Mouse (Mus musculus) embryonic facial prominence, embryonic 13.5 days (tissue): ENCODE results near the gene Chst8. TPM values are rescaled to one million over a fixed set of nuclear protein-coding genes. Genes with fewer than 3 reads are reported as not detected.

ENCODE experiments used
- ATAC-seq: fragments of 200-750 bp; cut with Nextera tagmentation; 2 replicates; pipeline ENCODE4 v1.8.0; 2017; ENCODE audit warnings: low read depth; ENCODE audit not compliant: insufficient number of reproducible peaks, insufficient read depth, low FRiP score, low TSS enrichment
- H3K27ac ChIP-seq: fragments of 300-500 bp; sonication (generic); 2 replicates; pipeline ENCODE4 v1.5.1; 2015; ENCODE audit warnings: moderate library complexity, mild to moderate bottlenecking, inconsistent platforms
- H3K27me3 ChIP-seq: fragments of 300-500 bp; sonication (generic); 2 replicates; pipeline ENCODE4 v1.6.1; 2015; ENCODE audit warnings: mild to moderate bottlenecking, inconsistent platforms
- H3K36me3 ChIP-seq: fragments of 300-500 bp; sonication (generic); 2 replicates; pipeline ENCODE4 v1.6.1; 2015; ENCODE audit warnings: mild to moderate bottlenecking, inconsistent platforms
- H3K4me1 ChIP-seq: fragments of 300-500 bp; sonication (generic); 2 replicates; pipeline ENCODE4 v1.6.1; 2015; ENCODE audit warnings: inconsistent platforms
- H3K4me2 ChIP-seq: fragments of 300-500 bp; sonication (generic); 2 replicates; pipeline ENCODE4 v1.6.1; 2015; ENCODE audit warnings: moderate library complexity, mild to moderate bottlenecking, inconsistent platforms
- H3K4me3 ChIP-seq: fragments of 300-500 bp; sonication (generic); 2 replicates; pipeline ENCODE4 v1.5.1; 2015; ENCODE audit warnings: mild to moderate bottlenecking, inconsistent platforms
- H3K9ac ChIP-seq: fragments of 300-500 bp; sonication (generic); 2 replicates; pipeline ENCODE4 v1.6.1; 2015; ENCODE audit warnings: mild to moderate bottlenecking, inconsistent platforms
- H3K9me3 ChIP-seq: fragments of 300-500 bp; sonication (generic); 2 replicates; pipeline ENCODE4 v1.6.1; 2016; ENCODE audit warnings: inconsistent platforms
- WGBS: fragments of 180-500 bp; shearing (Covaris S2); methylation state at CpG from one replicate; pipeline ENCODE4 v1.1.7; 2015; ENCODE audit warnings: mixed read lengths; 5-methylcytosine and 5-hydroxymethylcytosine counted together
- polyA plus RNA-seq: library from polyadenylated mRNA; unstranded; fragments of >200 nt; fragmentation: Nextera tagmentation; extraction: Ambion mirVana; gene quantifications from 2 replicates; pipeline ENCODE4 v1.2.1, GENCODE M21; 2015

Gene Chst8
- polyA plus RNA-seq, 1 experiment from 2014 or later = 4.0 TPM

GRCm38 (mm10) chr7:34820554-34820953, 8.0 kb upstream of the Chst8 start:
- H3K27ac ChIP-seq = no peak overlapping the region
- no peak overlapping the region for H3K4me2 ChIP-seq
- no peaks in the 10 kb centered on the region for H3K36me3 ChIP-seq

GRCm38 (mm10) chr7:34819796-34820195, 7.3 kb upstream of the Chst8 start:
- no peak for ATAC-seq
- Histone ChIP-seq H3K27me3 (0 out of 2 replicates have a peak, but pooled peaks cover under 1% of the 10 kb centered on the region), H3K36me3 (no peaks in the 10 kb centered on the region), H3K4me3 (no peak overlapping the region), H3K4me2 (no peak overlapping the region), H3K4me1 (peaks cover 4% of the 10 kb centered on the region), H3K9ac (no peak overlapping the region), H3K27ac (no peak overlapping the region), H3K9me3 (no peaks in the 10 kb centered on the region)
- 86% methylated on average over 18 of the region's 18 CpGs for WGBS

More at GRCm38 (mm10) chr7:34820554-34820953, 8.0 kb upstream of the Chst8 start:
- Histone ChIP-seq H3K9ac (no peak overlapping the region), H3K9me3 (no peaks in the 10 kb centered on the region), H3K4me1 (peaks cover 4% of the 10 kb centered on the region), H3K27me3 (no peaks in the 10 kb centered on the region), H3K4me3 (no peak overlapping the region)
- ATAC-seq = no peak
- WGBS = 22% methylated on average over 6 of the region's 6 CpGs

GRCm38 (mm10) chr7:34818660-34819059, 6.1 kb upstream of the Chst8 start:
- no peak for ATAC-seq
- H3K4me1 ChIP-seq = peaks cover 4% of the 10 kb centered on the region
- WGBS = 78% methylated on average over 5 of the region's 5 CpGs
- no peak overlapping the region for H3K9ac ChIP-seq
- H3K4me3 ChIP-seq = no peak overlapping the region
- no peaks in the 10 kb centered on the region for H3K36me3 ChIP-seq
- H3K27ac ChIP-seq = no peak overlapping the region
- no peak overlapping the region for H3K4me2 ChIP-seq
- H3K9me3 ChIP-seq = no peaks in the 10 kb centered on the region
- H3K27me3 ChIP-seq = peaks cover 12% of the 10 kb centered on the region

DNA sequence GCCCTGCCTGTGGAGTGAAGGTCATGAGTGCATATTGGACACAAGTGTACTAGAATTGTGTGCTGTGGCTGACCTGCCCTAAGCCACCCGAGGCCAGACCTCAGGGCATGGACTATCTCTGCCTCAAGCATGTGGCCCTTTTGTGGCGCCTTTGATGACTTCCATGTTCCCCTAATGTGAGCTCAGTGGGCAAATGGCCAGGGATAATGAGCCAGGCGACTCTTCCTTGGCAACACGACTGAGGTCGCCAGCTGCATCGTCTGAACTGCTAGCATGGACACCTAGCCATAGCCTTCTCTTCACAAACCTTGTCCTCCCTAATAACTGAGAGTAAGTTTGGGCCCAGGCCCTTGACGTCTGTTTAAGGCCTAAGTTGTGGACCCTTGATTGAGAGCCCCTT, 4.5 kb upstream of the Chst8 start:
- H3K27ac ChIP-seq = no peak overlapping the region
- no peak overlapping the region for H3K4me2 ChIP-seq
- 87% methylated on average over 7 of the region's 7 CpGs for WGBS
- no peak overlapping the region for H3K9ac ChIP-seq
- H3K9me3 ChIP-seq = no peaks in the 10 kb centered on the region
- peaks cover 29% of the 10 kb centered on the region for H3K27me3 ChIP-seq
- H3K4me3 ChIP-seq = no peak overlapping the region
- no peaks in the 10 kb centered on the region for H3K36me3 ChIP-seq
- H3K4me1 ChIP-seq = peaks cover 16% of the 10 kb centered on the region
- ATAC-seq = no peak

- peaks cover 50% of the 10 kb centered on the region for H3K27me3 ChIP-seq
- ATAC-seq = no peak
- H3K4me2 ChIP-seq = no peak overlapping the region
- H3K27ac ChIP-seq = no peak overlapping the region
- H3K4me1 ChIP-seq = peaks cover 25% of the 10 kb centered on the region
- H3K9me3 ChIP-seq = no peaks in the 10 kb centered on the region
- H3K4me3 ChIP-seq = no peak overlapping the region
- H3K36me3 ChIP-seq = no peaks in the 10 kb centered on the region
- no peak overlapping the region for H3K9ac ChIP-seq
- 75% methylated on average over 3 of the region's 3 CpGs for WGBS
Measured at GRCm38 (mm10) chr7:34814801-34815200, 2.3 kb upstream of the Chst8 start.

DNA sequence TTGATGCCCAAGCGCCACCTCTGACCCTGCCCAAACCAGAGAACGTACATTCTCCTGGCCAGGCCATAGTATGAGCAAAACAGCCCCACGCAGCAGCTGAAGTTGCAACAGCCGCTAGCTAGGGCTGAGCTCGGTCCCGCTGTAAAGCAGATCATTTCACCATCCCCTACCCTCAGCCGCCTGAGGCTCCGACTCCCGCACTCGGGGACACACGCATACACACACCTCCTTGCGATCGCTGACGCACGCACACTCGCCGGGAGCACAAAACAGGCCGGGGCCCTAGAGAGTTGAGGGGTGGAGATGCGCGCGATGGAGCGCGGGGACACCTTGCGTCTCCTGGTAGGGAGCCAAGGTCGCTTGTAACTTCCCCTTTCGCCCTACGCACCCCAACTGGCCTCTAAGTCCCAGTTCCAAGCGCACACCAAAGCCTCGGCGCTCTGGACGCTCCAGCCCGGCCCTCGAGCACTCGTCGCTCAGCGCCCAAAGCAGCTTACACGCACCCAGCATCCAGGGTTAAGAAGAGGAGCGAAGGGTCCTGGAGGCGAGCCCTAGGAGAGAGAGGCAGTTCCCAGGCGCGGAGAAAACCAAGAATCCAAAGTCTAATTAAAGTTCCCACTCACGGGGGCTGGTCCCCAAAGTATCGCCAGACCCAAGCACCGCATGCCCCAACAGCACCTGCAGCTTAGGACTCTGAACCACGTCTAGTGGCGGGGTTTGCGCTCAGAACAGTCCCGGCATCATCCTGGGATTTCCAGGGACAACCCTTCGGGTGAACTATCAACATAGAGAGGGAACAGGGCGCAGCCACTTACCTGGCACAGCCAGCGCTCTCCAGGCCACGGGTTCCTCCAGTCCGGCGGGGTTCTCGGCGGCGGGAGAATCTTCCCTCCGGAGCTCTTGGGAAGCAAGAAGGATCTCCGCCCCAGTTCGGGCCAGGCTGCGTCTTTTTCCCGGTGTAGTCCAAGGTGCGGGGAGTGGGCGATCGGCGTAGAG, 682 bp downstream of the Chst8 start:
- Histone ChIP-seq H3K36me3 (no peaks in the 10 kb centered on the region), H3K27ac (no peak overlapping the region), H3K4me1 (peaks cover 33% of the 10 kb centered on the region), H3K4me2 (peak overlapping the region; percentile 95), H3K4me3 (peak overlapping the region; percentile 60), H3K9me3 (no peaks in the 10 kb centered on the region), H3K9ac (peak overlapping the region; percentile 64), H3K27me3 (peaks cover 65% of the 10 kb centered on the region)
- ATAC-seq = no peak
- WGBS = under 1% methylated on average over 66 of the region's 66 CpGs

- 0 out of 2 replicates have a peak overlapping the region, but pooled peaks have one; percentile 4 for H3K9ac ChIP-seq
- peaks cover 33% of the 10 kb centered on the region for H3K4me1 ChIP-seq
- H3K9me3 ChIP-seq = no peaks in the 10 kb centered on the region
- H3K27me3 ChIP-seq = peaks cover 65% of the 10 kb centered on the region
- ATAC-seq = no peak
- no peak overlapping the region for H3K27ac ChIP-seq
- H3K4me3 ChIP-seq = peak overlapping the region; percentile 60
- H3K4me2 ChIP-seq = peak overlapping the region; percentile 95
- H3K36me3 ChIP-seq = no peaks in the 10 kb centered on the region
- WGBS = 4% methylated on average over 10 of the region's 10 CpGs
Measured at GRCm38 (mm10) chr7:34811060-34811459, 1.5 kb downstream of the Chst8 start.

GRCm38 (mm10) chr7:34806307-34806706, 6.2 kb downstream of the Chst8 start:
- peaks cover 30% of the 10 kb centered on the region for H3K27me3 ChIP-seq

DNA sequence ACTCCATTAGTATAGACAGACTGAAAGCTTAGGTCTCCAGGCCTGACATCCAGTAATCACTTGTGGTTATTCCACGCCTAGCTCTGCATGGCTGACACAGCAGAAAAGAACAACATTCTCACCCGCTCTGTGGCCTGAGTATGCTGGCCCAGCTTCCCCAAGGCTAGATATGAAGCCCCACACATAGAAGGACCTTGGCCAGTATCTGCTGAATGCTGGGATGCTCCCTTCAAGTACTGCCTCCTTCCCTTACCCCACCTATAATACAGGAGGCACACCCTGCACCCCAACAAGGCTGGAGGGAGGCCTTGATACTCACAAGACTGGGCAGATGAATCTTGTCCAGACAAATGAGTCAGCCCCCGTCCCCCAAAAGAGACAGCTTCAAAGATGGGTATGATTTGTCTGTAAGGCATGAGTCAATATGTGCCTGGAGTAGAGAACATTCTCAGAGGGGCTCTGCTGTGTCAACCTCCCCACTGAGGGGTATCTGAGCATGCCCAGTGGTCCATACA, 6.8 kb downstream of the Chst8 start:
- Histone ChIP-seq H3K4me1 (peaks cover 14% of the 10 kb centered on the region), H3K4me3 (no peak overlapping the region), H3K27ac (no peak overlapping the region), H3K9me3 (no peaks in the 10 kb centered on the region), H3K4me2 (no peak overlapping the region), H3K36me3 (no peaks in the 10 kb centered on the region), H3K27me3 (peaks cover 24% of the 10 kb centered on the region), H3K9ac (no peak overlapping the region)
- 82% methylated on average over 3 of the region's 3 CpGs for WGBS
- ATAC-seq = no peak

More at GRCm38 (mm10) chr7:34806307-34806706, 6.2 kb downstream of the Chst8 start:
- Histone ChIP-seq H3K4me2 (no peak overlapping the region), H3K9me3 (no peaks in the 10 kb centered on the region), H3K4me3 (no peak overlapping the region), H3K9ac (no peak overlapping the region), H3K27ac (no peak overlapping the region), H3K36me3 (no peaks in the 10 kb centered on the region), H3K4me1 (peaks cover 18% of the 10 kb centered on the region)
- 73% methylated on average over 6 of the region's 6 CpGs for WGBS
- no peak for ATAC-seq

DNA sequence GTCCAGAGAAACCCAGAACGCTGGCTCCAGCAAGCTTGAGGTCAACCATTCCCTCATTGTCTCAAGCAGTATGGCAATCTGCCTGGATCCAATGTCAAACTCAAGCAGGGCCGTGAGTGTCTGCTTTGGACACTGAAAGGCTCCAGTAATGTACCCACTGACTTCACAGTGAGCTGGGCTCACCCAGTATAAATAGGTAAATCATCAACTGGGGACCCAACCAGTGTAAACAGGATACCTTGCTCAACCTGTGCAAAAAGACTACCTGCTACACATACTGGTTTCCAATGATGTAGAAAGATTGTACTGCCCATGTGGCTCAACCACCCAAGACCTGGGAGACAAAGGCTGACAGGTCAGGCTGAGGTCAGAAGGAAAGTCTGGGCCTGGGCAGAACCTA, 7.5 kb downstream of the Chst8 start:
- Histone ChIP-seq H3K4me2 (no peak overlapping the region), H3K36me3 (no peaks in the 10 kb centered on the region), H3K4me3 (no peak overlapping the region), H3K9ac (no peak overlapping the region), H3K27ac (no peak overlapping the region), H3K4me1 (peaks cover 15% of the 10 kb centered on the region), H3K9me3 (no peaks in the 10 kb centered on the region), H3K27me3 (peaks cover 17% of the 10 kb centered on the region)
- ATAC-seq = no peak
- 85% methylated on average over 2 of the region's 2 CpGs for WGBS

- no peak overlapping the region for H3K4me2 ChIP-seq
- H3K9ac ChIP-seq = no peak overlapping the region
- 45% methylated on average over 13 of the region's 13 CpGs for WGBS
- no peak overlapping the region for H3K27ac ChIP-seq
- H3K36me3 ChIP-seq = no peaks in the 10 kb centered on the region
- no peaks in the 10 kb centered on the region for H3K9me3 ChIP-seq
- H3K4me3 ChIP-seq = no peak overlapping the region
- H3K27me3 ChIP-seq = no peaks in the 10 kb centered on the region
- peaks cover 29% of the 10 kb centered on the region for H3K4me1 ChIP-seq
- no peak for ATAC-seq
Measured at GRCm38 (mm10) chr7:34799950-34800511, 12.5 kb downstream of the Chst8 start.
